Mouse (Mus musculus) E14TG2a.4 (cell line): ENCODE measurements around the gene Rbpms2.

Experiments used
- CTCF ChIP-seq: conservative IDR thresholded peaks from 2 replicates; pipeline ENCODE4 v1.5.1; 2014; ENCODE audit warnings: low read length
- POU5F1 ChIP-seq: IDR thresholded peaks from 2 replicates; pipeline ENCODE4 v1.6.1; 2014; ENCODE audit warnings: low read length, borderline replicate concordance

DNA sequence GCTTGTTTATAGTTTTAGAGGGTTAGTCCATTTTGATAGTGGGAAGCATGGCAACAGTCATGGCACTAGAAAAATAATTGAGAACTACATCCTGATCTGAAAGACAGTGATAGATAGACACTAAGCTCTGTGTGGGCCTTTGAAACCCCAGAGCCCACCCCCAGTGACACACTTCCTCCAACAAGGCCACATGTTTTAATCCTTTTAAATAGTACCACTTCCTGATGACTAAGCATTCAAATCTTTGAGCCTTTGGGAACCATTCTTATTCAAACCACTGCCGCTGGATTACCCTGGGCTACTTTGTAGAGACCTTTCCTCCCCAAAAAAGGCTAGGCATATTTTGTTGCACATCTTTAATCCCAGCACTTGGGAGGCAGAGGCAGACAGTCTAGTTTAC is 6.3 kb downstream of the Rbpms2 start:
- TF ChIP-seq CTCF (no peak), POU5F1 (no peak)
